Mouse (Mus musculus) cerebellum, postnatal 36 days (tissue): ENCODE measurements around the gene Olfr836.
"Not testable (repeated sequence)": the region's sequence is repeated elsewhere in the genome, so short reads cannot be mapped to it uniquely, and the experiment has no call there.

Experiments
- DNase-seq, 2 experiments: peaks; one replicate each; pipeline ENCODE4 v3.0.0; 2021 to 2022; ENCODE audit warnings: mixed read lengths in 2 of 2

The Olfr836 gene

GRCm38 (mm10) chr9:19120082-19120481, at the start of gene Olfr836:
Gene Olfr836 (plus strand): TSS chr9:19120382.
- DNase-seq = no peak

DNA sequence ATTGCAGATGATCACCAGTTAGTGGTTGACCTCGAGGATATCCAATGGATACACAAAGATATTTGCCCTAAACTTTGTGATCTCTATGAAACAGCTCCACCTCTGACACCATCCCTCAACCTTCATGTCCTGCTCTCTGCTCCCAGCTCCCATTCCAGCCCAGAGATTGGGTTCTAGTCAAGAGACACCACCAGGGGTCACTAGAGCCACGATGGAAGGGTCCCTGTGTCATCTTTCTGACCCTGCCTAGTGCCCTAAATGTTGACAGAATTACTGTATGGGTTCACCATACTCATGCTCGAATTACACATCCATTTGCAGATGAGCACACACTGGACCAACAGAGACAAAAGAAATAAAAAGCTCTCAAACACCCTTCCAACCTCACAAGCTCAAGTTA, 35.2 kb upstream of the Olfr836 start:
- no peak for DNase-seq

DNA sequence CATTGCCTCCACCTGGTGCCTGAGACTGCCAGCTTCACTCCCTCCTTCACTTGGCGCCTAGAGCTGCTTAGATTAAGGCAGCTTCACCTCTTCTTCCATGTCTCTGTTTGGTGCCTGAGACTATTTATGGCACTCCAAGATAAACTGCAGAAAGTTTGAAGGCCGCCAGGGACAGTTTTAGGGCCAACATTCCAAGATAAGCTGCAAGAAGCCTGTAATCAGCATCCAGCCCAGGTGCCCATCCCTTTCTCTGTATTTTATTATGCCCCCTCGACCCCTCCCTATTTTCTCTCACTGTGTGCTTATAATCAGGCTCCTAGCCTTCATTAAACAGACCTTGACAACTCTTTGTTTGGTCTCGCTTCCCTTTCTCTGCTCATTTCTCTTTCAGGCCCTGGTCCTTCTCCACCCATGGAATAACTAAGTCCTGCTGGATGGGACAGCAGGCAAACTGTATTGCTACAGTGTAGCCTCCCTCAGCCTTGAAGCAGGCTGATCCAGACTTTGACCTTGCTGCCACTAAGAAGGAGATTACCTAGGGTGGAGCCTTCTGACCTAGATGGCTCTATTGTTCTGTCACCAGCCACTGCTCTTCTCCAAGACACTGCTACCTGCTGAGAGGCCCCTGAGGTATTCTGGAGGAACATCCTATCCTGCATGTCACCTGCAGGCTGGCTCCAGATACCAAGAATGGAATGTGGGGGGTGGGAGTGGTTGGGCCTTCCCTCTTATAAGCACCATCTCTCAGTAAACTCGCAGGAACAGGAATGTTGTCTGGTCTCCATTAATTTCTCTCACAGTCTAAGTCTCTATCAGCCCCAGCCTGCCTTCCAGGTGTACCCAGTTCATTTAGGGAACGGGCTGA, 27.1 kb upstream of the Olfr836 start:
- not testable (repeated sequence) for DNase-seq

- no peak for DNase-seq
Measured at GRCm38 (mm10) chr9:19097286-19097685, 22.9 kb upstream of the Olfr836 start.

DNA sequence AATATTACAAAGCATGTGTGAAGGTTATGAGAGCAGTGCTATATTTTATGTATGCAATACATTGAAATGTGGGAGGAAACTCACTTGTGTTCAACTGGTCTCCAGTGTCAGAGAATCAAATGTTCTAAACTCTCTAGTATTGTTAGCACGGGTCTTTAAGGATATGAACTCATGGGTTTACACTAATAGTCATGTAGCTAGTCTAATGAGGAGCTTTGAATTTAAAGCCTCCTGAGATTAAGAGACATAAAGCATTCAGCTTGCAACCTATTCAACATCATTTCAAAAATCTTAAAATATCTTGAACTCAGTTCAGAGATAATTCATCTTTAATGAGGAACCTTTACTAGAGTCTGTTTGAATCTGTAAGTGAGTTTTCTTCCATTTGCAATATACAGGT, 15.8 kb downstream of the Olfr836 start, which contains the start of gene Olfr837:
TSS of gene Olfr837 (plus strand) at position 301 of the 400 bp plus-strand sequence.
- no peak for DNase-seq
